Mouse (Mus musculus): ENCODE measurements at regions not wholly inside any gene's neighbourhood (a gene's known extent, or its start where the extent isn't known, plus 50 kb on each side); places are given as distances from the start of the nearest gene placed in this dataset.

DNA sequence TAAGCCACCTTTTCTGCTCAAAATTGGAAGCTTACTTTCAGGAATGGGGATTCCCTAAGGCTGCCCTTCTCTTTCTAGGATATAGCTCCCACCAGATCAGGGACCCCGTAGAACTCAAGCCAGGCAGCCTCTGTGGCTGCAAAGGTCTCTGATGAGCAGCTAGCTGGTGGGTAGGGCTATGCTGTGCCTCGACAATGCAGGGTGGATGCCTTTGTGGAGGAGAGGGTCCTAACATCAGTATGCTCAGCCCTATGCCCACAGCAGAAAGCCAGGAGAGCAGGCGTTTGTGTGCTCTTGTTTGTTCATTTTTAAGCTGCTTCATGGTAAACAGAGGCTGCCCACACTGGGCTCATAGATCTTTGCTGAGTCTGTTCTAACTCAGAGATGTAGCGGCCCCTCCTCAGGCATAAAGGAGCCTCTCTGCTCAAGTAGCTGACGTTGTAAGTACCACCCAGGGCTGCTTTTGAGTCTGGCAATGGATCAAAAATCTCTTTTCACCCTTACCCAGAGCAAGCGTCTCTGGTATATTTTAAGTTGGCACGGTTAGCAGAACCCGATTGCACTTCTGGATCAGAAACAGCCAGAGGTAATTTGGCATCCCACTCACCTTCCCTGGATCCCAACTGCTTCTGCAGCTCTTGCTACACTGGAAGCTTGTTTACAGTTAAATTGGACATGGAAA lies 136.0 kb upstream of the Tab2 start:
- H3K27ac ChIP-seq (ENCODE audit: insufficient read depth, low read depth, low read length) = no peak overlapping the region

DNA sequence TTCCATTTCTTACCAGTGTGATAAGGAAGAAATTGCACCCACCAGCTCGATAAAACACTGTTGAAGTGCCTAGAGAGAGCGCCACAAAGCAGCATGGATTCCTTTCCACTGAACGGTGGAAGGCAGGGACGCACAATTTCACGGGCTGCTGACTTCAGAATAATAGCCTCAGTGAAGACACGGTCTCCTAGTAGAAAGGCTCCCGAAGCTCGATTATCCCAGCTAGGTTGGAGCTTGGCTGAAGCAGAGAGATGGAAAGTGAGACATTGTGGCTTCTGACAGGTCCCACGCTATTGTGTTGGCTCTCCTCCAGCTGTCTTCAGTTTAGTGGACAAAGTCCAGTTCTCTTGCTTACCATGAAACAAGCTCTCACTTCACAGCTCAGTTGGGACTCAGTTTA lies 133.3 kb upstream of the Tab2 start:
- H3K4me1 ChIP-seq (ENCODE audit: control insufficient read depth, insufficient read depth, insufficient read length, low read length) = peaks cover 5% of the 10 kb centered on the region; the same call in 1 of the 2 replicates
- 31% methylated on average over 9 of the region's 9 CpGs for WGBS
- H3K4me3 ChIP-seq (ENCODE audit: low read depth, low read length) = no peak overlapping the region
- H3K36me3 ChIP-seq (ENCODE audit: control insufficient read depth, insufficient read depth, low read length) = no peaks in the 10 kb centered on the region
- H3K27ac ChIP-seq (ENCODE audit: insufficient read depth, low read depth, low read length) = no peak overlapping the region
- TF ChIP-seq CTCF (IDR thresholded peaks at IDR 0.05; ENCODE audit: extremely low read depth, insufficient read length, insufficient replicate concordance, low read depth, low read length) = no peak
- TF ChIP-seq POLR2A (IDR thresholded peaks at IDR 0.05; ENCODE audit: low read depth, low read length) = no peak
- no peaks in the 10 kb centered on the region for H3K27me3 ChIP-seq (ENCODE audit: control insufficient read depth, insufficient read depth, low read length)

More for the DNA sequence above, 136.0 kb upstream of the Tab2 start:
- no peak for TF ChIP-seq POLR2A (IDR thresholded peaks at IDR 0.05; ENCODE audit: low read depth, low read length)
- TF ChIP-seq CTCF (IDR thresholded peaks at IDR 0.05; ENCODE audit: extremely low read depth, insufficient read length, insufficient replicate concordance, low read depth, low read length) = no peak
- Histone ChIP-seq H3K36me3 (ENCODE audit: control insufficient read depth, insufficient read depth, low read length) (no peaks in the 10 kb centered on the region), H3K4me1 (ENCODE audit: control insufficient read depth, insufficient read depth, insufficient read length, low read length) (peaks cover 16% of the 10 kb centered on the region; the same call in 1 of the 2 replicates), H3K4me3 (ENCODE audit: low read depth, low read length) (no peak overlapping the region), H3K27me3 (ENCODE audit: control insufficient read depth, insufficient read depth, low read length) (no peaks in the 10 kb centered on the region)
- WGBS = 78% methylated on average over 8 of the region's 8 CpGs

DNA sequence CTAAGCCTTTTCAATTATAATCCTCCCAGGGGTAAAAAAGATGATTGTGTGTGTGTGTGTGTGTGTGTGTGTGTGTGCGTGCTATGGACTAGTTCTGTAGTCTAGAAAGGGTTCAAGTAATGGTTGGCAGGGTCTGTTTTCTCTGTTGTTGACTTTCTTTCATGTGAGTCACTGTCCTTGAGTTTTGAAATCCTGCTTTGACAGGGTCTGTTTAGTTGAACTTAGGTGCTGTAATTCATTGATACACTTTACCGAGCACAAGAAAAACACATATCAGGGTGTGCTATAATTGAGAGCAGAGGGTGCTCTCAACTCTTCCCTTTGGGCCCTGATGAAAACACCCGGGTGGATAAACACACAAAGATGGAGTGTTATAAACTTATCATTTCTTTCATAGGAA lies 132.7 kb upstream of the Tab2 start:
- 61% methylated on average over 3 of the region's 3 CpGs for WGBS
- no peak for TF ChIP-seq CTCF (IDR thresholded peaks at IDR 0.05; ENCODE audit: extremely low read depth, insufficient read length, insufficient replicate concordance, low read depth, low read length)
- TF ChIP-seq POLR2A (IDR thresholded peaks at IDR 0.05; ENCODE audit: low read depth, low read length) = no peak

DNA sequence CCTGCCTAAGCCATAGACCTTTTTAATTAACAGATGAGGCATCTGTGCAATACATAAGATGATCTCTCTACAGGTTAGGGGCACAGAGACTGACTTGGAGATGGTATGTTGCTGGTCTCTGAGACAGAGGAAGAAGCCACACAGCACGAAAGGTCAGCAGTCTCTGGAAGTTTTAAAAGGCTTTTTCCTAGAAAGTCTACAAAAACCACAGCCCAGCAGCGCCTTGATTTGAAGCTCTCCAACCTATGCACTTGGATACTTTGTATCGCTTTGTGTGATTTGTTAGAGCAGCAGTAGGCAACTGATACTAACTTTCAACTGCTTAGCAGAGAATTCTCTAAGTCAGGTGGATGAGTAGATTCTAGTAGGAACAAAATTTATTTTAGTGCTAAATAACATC lies 132.3 kb upstream of the Tab2 start:
- Histone ChIP-seq H3K4me3 (ENCODE audit: low read depth, low read length) (no peak overlapping the region), H3K27me3 (ENCODE audit: control insufficient read depth, insufficient read depth, low read length) (no peaks in the 10 kb centered on the region), H3K4me1 (ENCODE audit: control insufficient read depth, insufficient read depth, insufficient read length, low read length) (peaks cover 5% of the 10 kb centered on the region; the same call in 1 of the 2 replicates), H3K36me3 (ENCODE audit: control insufficient read depth, insufficient read depth, low read length) (no peaks in the 10 kb centered on the region), H3K27ac (ENCODE audit: insufficient read depth, low read depth, low read length) (no peak overlapping the region)
- TF ChIP-seq POLR2A (IDR thresholded peaks at IDR 0.05; ENCODE audit: low read depth, low read length) (no peak), CTCF (IDR thresholded peaks at IDR 0.05; ENCODE audit: extremely low read depth, insufficient read length, insufficient replicate concordance, low read depth, low read length) (no peak)
- 90% methylated on average over 3 of the region's 3 CpGs for WGBS

More for the DNA sequence above, 132.7 kb upstream of the Tab2 start:
- H3K36me3 ChIP-seq (ENCODE audit: control insufficient read depth, insufficient read depth, low read length) = no peaks in the 10 kb centered on the region
- peaks cover 5% of the 10 kb centered on the region; the same call in 1 of the 2 replicates for H3K4me1 ChIP-seq (ENCODE audit: control insufficient read depth, insufficient read depth, insufficient read length, low read length)
- H3K4me3 ChIP-seq (ENCODE audit: low read depth, low read length) = no peak overlapping the region
- H3K27ac ChIP-seq (ENCODE audit: insufficient read depth, low read depth, low read length) = no peak overlapping the region
- no peaks in the 10 kb centered on the region for H3K27me3 ChIP-seq (ENCODE audit: control insufficient read depth, insufficient read depth, low read length)

DNA sequence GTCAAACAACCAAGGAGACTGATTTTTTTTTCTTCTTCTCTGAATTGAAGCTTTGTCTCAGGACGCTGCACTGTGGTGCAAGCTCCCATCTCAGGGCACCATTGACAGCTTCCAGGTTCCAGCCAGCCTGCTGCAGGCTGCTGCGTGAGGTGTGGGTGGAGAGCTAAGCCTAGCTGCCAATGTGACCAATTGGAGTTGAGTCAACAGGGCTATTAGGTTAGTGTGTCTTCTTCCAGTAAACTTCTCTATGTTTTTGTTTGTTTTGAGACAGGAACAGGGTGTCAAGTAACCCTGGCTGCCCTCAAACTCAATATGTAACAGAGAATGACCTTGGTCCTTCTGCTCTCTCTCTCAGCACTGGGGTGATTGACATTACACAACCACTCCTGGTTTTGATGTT lies 131.1 kb upstream of the Tab2 start:
- Histone ChIP-seq H3K4me3 (ENCODE audit: low read depth, low read length) (no peak overlapping the region), H3K27me3 (ENCODE audit: control insufficient read depth, insufficient read depth, low read length) (no peaks in the 10 kb centered on the region), H3K27ac (ENCODE audit: insufficient read depth, low read depth, low read length) (no peak overlapping the region), H3K4me1 (ENCODE audit: control insufficient read depth, insufficient read depth, insufficient read length, low read length) (peaks cover 5% of the 10 kb centered on the region; the same call in 1 of the 2 replicates), H3K36me3 (ENCODE audit: control insufficient read depth, insufficient read depth, low read length) (no peaks in the 10 kb centered on the region)
- WGBS = 32% methylated on average over 2 of the region's 2 CpGs
- no peak for TF ChIP-seq POLR2A (IDR thresholded peaks at IDR 0.05; ENCODE audit: low read depth, low read length)
- TF ChIP-seq CTCF (IDR thresholded peaks at IDR 0.05; ENCODE audit: extremely low read depth, insufficient read length, insufficient replicate concordance, low read depth, low read length) = no peak

DNA sequence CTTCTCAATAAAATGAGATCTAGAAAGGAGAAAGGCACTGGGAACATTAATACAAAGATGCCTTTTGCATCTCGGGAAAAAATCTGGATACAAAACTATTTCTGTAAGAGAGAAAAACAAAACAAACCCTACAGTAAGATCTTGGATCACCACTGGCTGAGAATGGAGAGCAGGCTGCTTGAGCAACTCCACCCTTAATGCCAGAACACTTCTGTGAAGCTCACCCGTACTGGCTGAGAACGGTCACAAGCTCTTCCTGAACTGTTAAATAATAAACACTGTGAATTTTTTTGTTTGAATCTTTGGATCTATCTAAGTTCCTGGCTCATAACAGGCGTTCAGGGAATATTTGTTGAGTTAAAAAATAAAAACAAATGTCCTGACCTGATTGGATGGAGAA lies 130.4 kb upstream of the Tab2 start:
- TF ChIP-seq POLR2A (IDR thresholded peaks at IDR 0.05; ENCODE audit: low read depth, low read length) = no peak
- TF ChIP-seq CTCF (IDR thresholded peaks at IDR 0.05; ENCODE audit: extremely low read depth, insufficient read length, insufficient replicate concordance, low read depth, low read length) = no peak
- no peak overlapping the region for H3K4me3 ChIP-seq (ENCODE audit: low read depth, low read length)
- no peaks in the 10 kb centered on the region for H3K27me3 ChIP-seq (ENCODE audit: control insufficient read depth, insufficient read depth, low read length)
- H3K27ac ChIP-seq (ENCODE audit: insufficient read depth, low read depth, low read length) = no peak overlapping the region
- H3K36me3 ChIP-seq (ENCODE audit: control insufficient read depth, insufficient read depth, low read length) = no peaks in the 10 kb centered on the region
- WGBS = 62% methylated on average over 4 of the region's 4 CpGs
- H3K4me1 ChIP-seq (ENCODE audit: control insufficient read depth, insufficient read depth, insufficient read length, low read length) = peaks cover 5% of the 10 kb centered on the region; the same call in 1 of the 2 replicates

DNA sequence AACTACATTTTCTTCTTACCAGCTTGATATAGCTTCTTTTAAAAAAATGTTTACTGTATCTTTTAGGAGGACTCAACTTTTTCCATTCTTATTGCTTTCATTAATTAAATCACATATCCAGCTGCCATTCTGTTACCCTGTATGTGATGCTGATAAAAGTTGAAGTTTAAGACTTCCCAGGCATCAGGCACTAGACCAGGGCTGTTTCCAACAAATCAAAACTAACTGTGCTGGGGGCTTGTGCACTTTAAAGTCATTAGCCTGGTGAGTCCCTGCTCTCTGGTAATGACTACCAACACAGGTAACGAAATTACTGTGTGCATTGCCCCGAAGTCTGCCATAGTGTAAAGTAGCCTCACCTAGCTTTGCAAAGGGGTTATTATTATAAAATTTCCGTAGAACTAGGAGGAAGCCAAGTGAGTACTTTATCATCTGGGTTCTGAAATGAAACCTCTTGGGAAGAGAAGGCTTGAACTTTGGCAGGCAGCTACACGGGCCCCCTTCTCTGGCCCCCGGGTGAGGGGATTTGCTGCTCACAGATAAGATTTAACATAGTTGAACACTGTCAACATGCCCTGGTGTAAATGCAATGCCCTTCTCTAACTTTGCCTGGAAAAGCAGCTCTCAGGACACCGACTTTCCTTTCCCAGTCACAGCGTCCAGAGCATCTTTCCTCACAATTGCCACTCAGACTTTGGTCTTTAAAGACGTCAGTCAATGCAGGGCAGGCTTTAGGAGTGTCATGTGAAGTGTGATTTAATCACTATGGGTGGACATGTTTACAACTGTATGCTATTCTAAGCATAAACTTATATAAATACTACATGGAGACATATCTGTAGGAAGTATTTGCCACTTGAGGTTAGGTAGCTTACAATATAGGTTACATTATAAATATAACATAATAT lies 122.1 kb upstream of the Tab2 start:
- no peaks in the 10 kb centered on the region for H3K36me3 ChIP-seq (ENCODE audit: control insufficient read depth, insufficient read depth, low read length)
- no peak for TF ChIP-seq POLR2A (IDR thresholded peaks at IDR 0.05; ENCODE audit: low read depth, low read length)
- TF ChIP-seq CTCF (IDR thresholded peaks at IDR 0.05; ENCODE audit: extremely low read depth, insufficient read length, insufficient replicate concordance, low read depth, low read length) = no peak
- H3K4me1 ChIP-seq (ENCODE audit: control insufficient read depth, insufficient read depth, insufficient read length, low read length) = no peaks in the 10 kb centered on the region
- WGBS = 41% methylated on average over 8 of the region's 8 CpGs
- H3K4me3 ChIP-seq (ENCODE audit: low read depth, low read length) = no peak overlapping the region
- no peaks in the 10 kb centered on the region for H3K27me3 ChIP-seq (ENCODE audit: control insufficient read depth, insufficient read depth, low read length)
- no peak overlapping the region for H3K27ac ChIP-seq (ENCODE audit: insufficient read depth, low read depth, low read length)
